Mouse (Mus musculus): ENCODE results near the gene Flot1. TPM values are rescaled to one million over a fixed set of nuclear protein-coding genes. Genes with fewer than 3 reads are reported as not detected.

Gene Flot1
- polyA plus RNA-seq, 1 experiment from 2014 or later: 68.5 TPM

GRCm38 (mm10) chr17:35825109-35825850 lies 2.2 kb downstream of the Flot1 start:
- 90% methylated on average over 13 of the region's 13 CpGs for WGBS
- peaks cover 16% of the 10 kb centered on the region for H3K4me1 ChIP-seq (ENCODE audit: control insufficient read depth, insufficient read depth, low read length)
- DNase-seq (ENCODE audit: low spot score) (no peak), ATAC-seq (no peak)
- no peak overlapping the region for H3K4me3 ChIP-seq (ENCODE audit: low read depth, low read length)
- H3K9ac ChIP-seq (ENCODE audit: low read length): no peak overlapping the region
- H3K27me3 ChIP-seq (replicated peaks; ENCODE audit: control insufficient read depth, insufficient read depth, low read length): no peaks in the 10 kb centered on the region; the same call in 1 of the 2 replicates
- no peak overlapping the region for H3K4me2 ChIP-seq (ENCODE audit: low read length)
- H3K36me3 ChIP-seq (ENCODE audit: control insufficient read depth, insufficient read depth, low read length): peaks cover 29% of the 10 kb centered on the region
- H3K9me3 ChIP-seq (replicated peaks; ENCODE audit: control insufficient read depth, low read length): no peaks in the 10 kb centered on the region
- H3K27ac ChIP-seq (ENCODE audit: low read depth, low read length): no peak overlapping the region

GRCm38 (mm10) chr17:35829737-35830136 lies 6.7 kb downstream of the Flot1 start:
- H3K27ac ChIP-seq (ENCODE audit: low read depth, low read length): no peak overlapping the region
- peaks cover 65% of the 10 kb centered on the region for H3K36me3 ChIP-seq (ENCODE audit: control insufficient read depth, insufficient read depth, low read length)
- DNase-seq (ENCODE audit: low spot score): peak; percentile 85
- H3K4me2 ChIP-seq (ENCODE audit: low read length): 0 out of 2 replicates have a peak overlapping the region, but pooled peaks have one; percentile 5
- no peaks in the 10 kb centered on the region for H3K9me3 ChIP-seq (replicated peaks; ENCODE audit: control insufficient read depth, low read length)
- no peaks in the 10 kb centered on the region for H3K27me3 ChIP-seq (replicated peaks; ENCODE audit: control insufficient read depth, insufficient read depth, low read length)
- H3K9ac ChIP-seq (ENCODE audit: low read length): no peak overlapping the region
- 1% methylated on average over 21 of the region's 21 CpGs for WGBS
- no peak overlapping the region for H3K4me3 ChIP-seq (ENCODE audit: low read depth, low read length)
- H3K4me1 ChIP-seq (ENCODE audit: control insufficient read depth, insufficient read depth, low read length): peaks cover 10% of the 10 kb centered on the region
- ATAC-seq: peak; percentile 74

GRCm38 (mm10) chr17:35832400-35833238 lies 9.6 kb downstream of the Flot1 start:
- Histone ChIP-seq H3K4me2 (ENCODE audit: low read length) (no peak overlapping the region), H3K36me3 (ENCODE audit: control insufficient read depth, insufficient read depth, low read length) (peaks cover 69% of the 10 kb centered on the region), H3K4me1 (ENCODE audit: control insufficient read depth, insufficient read depth, low read length) (peaks cover 25% of the 10 kb centered on the region), H3K9me3 (replicated peaks; ENCODE audit: control insufficient read depth, low read length) (no peaks in the 10 kb centered on the region), H3K27me3 (replicated peaks; ENCODE audit: control insufficient read depth, insufficient read depth, low read length) (no peaks in the 10 kb centered on the region), H3K9ac (ENCODE audit: low read length) (no peak overlapping the region), H3K27ac (ENCODE audit: low read depth, low read length) (peak overlapping the region; percentile 9; the same call in 1 of the 2 replicates), H3K4me3 (ENCODE audit: low read depth, low read length) (no peak overlapping the region)
- 72% methylated on average over 8 of the region's 8 CpGs for WGBS
- no peak for DNase-seq (ENCODE audit: low spot score)
- ATAC-seq: no peak

- Histone ChIP-seq H3K4me2 (ENCODE audit: low read length) (peak overlapping the region; percentile 89; the same call in 1 of the 2 replicates), H3K27ac (ENCODE audit: low read depth, low read length) (peak overlapping the region; percentile 9; the same call in 1 of the 2 replicates), H3K4me1 (ENCODE audit: control insufficient read depth, insufficient read depth, low read length) (peaks cover 25% of the 10 kb centered on the region), H3K36me3 (ENCODE audit: control insufficient read depth, insufficient read depth, low read length) (peaks cover 63% of the 10 kb centered on the region), H3K4me3 (ENCODE audit: low read depth, low read length) (no peak overlapping the region), H3K9me3 (replicated peaks; ENCODE audit: control insufficient read depth, low read length) (no peaks in the 10 kb centered on the region), H3K9ac (ENCODE audit: low read length) (no peak overlapping the region), H3K27me3 (replicated peaks; ENCODE audit: control insufficient read depth, insufficient read depth, low read length) (no peaks in the 10 kb centered on the region)
- no peak for ATAC-seq
- WGBS: 20% methylated on average over 5 of the region's 5 CpGs
- no peak for DNase-seq (ENCODE audit: low spot score)
These were observed 10.3 kb downstream of the Flot1 start for GRCm38 (mm10) chr17:35833239-35833751.

- H3K9me3 ChIP-seq (replicated peaks; ENCODE audit: control insufficient read depth, low read length): no peaks in the 10 kb centered on the region
- 59% methylated on average over 5 of the region's 5 CpGs for WGBS
- 0 out of 2 replicates have a peak overlapping the region, but pooled peaks have one; percentile 77 for H3K4me3 ChIP-seq (ENCODE audit: low read depth, low read length)
- H3K4me2 ChIP-seq (ENCODE audit: low read length): peak overlapping the region; percentile 89
- H3K4me1 ChIP-seq (ENCODE audit: control insufficient read depth, insufficient read depth, low read length): peaks cover 25% of the 10 kb centered on the region
- H3K27me3 ChIP-seq (replicated peaks; ENCODE audit: control insufficient read depth, insufficient read depth, low read length): no peaks in the 10 kb centered on the region
- no peak overlapping the region; the same call in 1 of the 2 replicates for H3K27ac ChIP-seq (ENCODE audit: low read depth, low read length)
- DNase-seq (ENCODE audit: low spot score) (no peak), ATAC-seq (no peak)
- peaks cover 60% of the 10 kb centered on the region for H3K36me3 ChIP-seq (ENCODE audit: control insufficient read depth, insufficient read depth, low read length)
- no peak overlapping the region; the same call in 1 of the 2 replicates for H3K9ac ChIP-seq (ENCODE audit: low read length)
These were observed 10.9 kb downstream of the Flot1 start for GRCm38 (mm10) chr17:35833894-35834293.

GRCm38 (mm10) chr17:35834696-35835422 lies 11.8 kb downstream of the Flot1 start:
- Histone ChIP-seq H3K27me3 (replicated peaks; ENCODE audit: control insufficient read depth, insufficient read depth, low read length) (no peaks in the 10 kb centered on the region), H3K27ac (ENCODE audit: low read depth, low read length) (no peak overlapping the region), H3K4me3 (ENCODE audit: low read depth, low read length) (peak overlapping the region; percentile 77), H3K9ac (ENCODE audit: low read length) (peak overlapping the region; percentile 98), H3K4me2 (ENCODE audit: low read length) (peak overlapping the region; percentile 89), H3K4me1 (ENCODE audit: control insufficient read depth, insufficient read depth, low read length) (peaks cover 28% of the 10 kb centered on the region), H3K36me3 (ENCODE audit: control insufficient read depth, insufficient read depth, low read length) (peaks cover 57% of the 10 kb centered on the region), H3K9me3 (replicated peaks; ENCODE audit: control insufficient read depth, low read length) (no peaks in the 10 kb centered on the region)
- 73% methylated on average over 26 of the region's 26 CpGs for WGBS
- DNase-seq (ENCODE audit: low spot score) (no peak), ATAC-seq (no peak)

GRCm38 (mm10) chr17:35835424-35836140 lies 12.6 kb downstream of the Flot1 start:
- DNase-seq (ENCODE audit: low spot score): no peak
- Histone ChIP-seq H3K4me2 (ENCODE audit: low read length) (peak overlapping the region; percentile 89), H3K9ac (ENCODE audit: low read length) (peak overlapping the region; percentile 98), H3K36me3 (ENCODE audit: control insufficient read depth, insufficient read depth, low read length) (peaks cover 57% of the 10 kb centered on the region), H3K27ac (ENCODE audit: low read depth, low read length) (no peak overlapping the region), H3K4me1 (ENCODE audit: control insufficient read depth, insufficient read depth, low read length) (peaks cover 28% of the 10 kb centered on the region), H3K27me3 (replicated peaks; ENCODE audit: control insufficient read depth, insufficient read depth, low read length) (no peaks in the 10 kb centered on the region), H3K4me3 (ENCODE audit: low read depth, low read length) (peak overlapping the region; percentile 77), H3K9me3 (replicated peaks; ENCODE audit: control insufficient read depth, low read length) (no peaks in the 10 kb centered on the region)
- WGBS: 71% methylated on average over 26 of the region's 26 CpGs
- no peak for ATAC-seq
